Mouse (Mus musculus): ENCODE data around the gene Kcnj15.

- TF ChIP-seq CTCF (IDR thresholded peaks at IDR 0.05; ENCODE audit: borderline replicate concordance, insufficient read depth, low read depth, low read length) (no peak), POLR2A (IDR thresholded peaks at IDR 0.05; ENCODE audit: borderline replicate concordance, insufficient read depth, low read length) (no peak)
Measured at GRCm38 (mm10) chr16:95259505-95259904, 2.1 kb downstream of the Kcnj15 start.

All from cerebellum, adult 2 months (tissue).